Mouse (Mus musculus) thymus, adult 2 months (tissue): ENCODE data around the gene AI661453. TPM values are rescaled to one million over a fixed set of nuclear protein-coding genes. Genes with fewer than 3 reads are reported as not detected.

Experiments
- DNase-seq: peaks from one replicate; pipeline ENCODE4 v3.0.0; 2021
- H3K27ac ChIP-seq: fragments of 200-500 bp; 2 replicates; pipeline ENCODE4 v1.5.1; 2012; ENCODE audit warnings: low read length, control low read depth; ENCODE audit not compliant: control insufficient read depth, insufficient read depth
- H3K27me3 ChIP-seq: fragments of 200-500 bp; 2 replicates; pipeline ENCODE4 v1.6.1; 2012; ENCODE audit warnings: mild to moderate bottlenecking, low read length, moderate library complexity, mixed read lengths; ENCODE audit not compliant: control insufficient read depth, insufficient read depth
- H3K36me3 ChIP-seq: fragments of 200-500 bp; 2 replicates; pipeline ENCODE4 v1.6.1; 2012; ENCODE audit warnings: mild to moderate bottlenecking, low read length, moderate library complexity; ENCODE audit not compliant: control insufficient read depth, insufficient read depth
- H3K4me1 ChIP-seq: fragments of 200-500 bp; replicated peaks from 2 replicates; pipeline ENCODE4 v1.6.1; 2012; ENCODE audit warnings: low read length; ENCODE audit not compliant: control insufficient read depth, insufficient read depth
- H3K4me3 ChIP-seq: fragments of 200-500 bp; 2 replicates; pipeline ENCODE4 v1.5.1; 2012; ENCODE audit warnings: mild to moderate bottlenecking, low read length, control low read depth, moderate library complexity; ENCODE audit not compliant: control insufficient read depth, insufficient read depth
- CTCF ChIP-seq: fragments of 200-500 bp; IDR thresholded peaks from 2 replicates; pipeline ENCODE4 v1.5.1; 2012; ENCODE audit warnings: mild to moderate bottlenecking, control low read depth, low read length, moderate library complexity, borderline replicate concordance; ENCODE audit not compliant: control insufficient read depth, poor library complexity, insufficient read depth; ENCODE audit errors: extremely low read depth
- POLR2A ChIP-seq: fragments of 200-500 bp; IDR thresholded peaks from 2 replicates; pipeline ENCODE4 v1.6.1; 2012; ENCODE audit warnings: mild to moderate bottlenecking, low read length, control low read depth, moderate library complexity; ENCODE audit not compliant: control insufficient read depth, poor library complexity, insufficient read depth; ENCODE audit errors: extremely low read depth
- whole genome bisulfite sequencing: fragments of 180-500 bp; shearing (Covaris S2); methylation state at CpG from one replicate; pipeline ENCODE4 v1.1.7; 2018; 5-methylcytosine and 5-hydroxymethylcytosine counted together
- polyA plus RNA-seq: library from polyadenylated mRNA; depleted of rRNA; stranded (reverse); fragments of >200 nt; gene quantifications from 2 replicates; pipeline ENCODE4 v1.2.3, GENCODE M21; 2012

The AI661453 gene
- polyA plus RNA-seq, 1 experiment, result 1.6 TPM

GRCm38 (mm10) chr17:47504941-47505346 is 68.5 kb downstream of the AI661453 start, which contains the start of gene Ccnd3:
Gene Ccnd3 (plus strand): TSS chr17:47505051.
- Histone ChIP-seq H3K4me3 (peak within 1 kb of the TSS; percentile 92), H3K36me3 (no peaks in the 10 kb centered on the region; the same call in 1 of the 2 replicates), H3K27ac (peak within 1 kb of the TSS; percentile 99), H3K4me1 (peaks cover 32% of the 10 kb centered on the region), H3K27me3 (no peaks in the 10 kb centered on the region)
- peak; percentile 89 for DNase-seq
- WGBS, result under 1% methylated on average over 22 of the region's 22 CpGs
- TF ChIP-seq POLR2A (peak; percentile 90), CTCF (no peak; the same call in 1 of the 2 replicates)

- Histone ChIP-seq H3K36me3 (no peaks in the 10 kb centered on the region; the same call in 1 of the 2 replicates), H3K4me1 (peaks cover 33% of the 10 kb centered on the region), H3K27ac (peak overlapping the region; percentile 99), H3K27me3 (no peaks in the 10 kb centered on the region), H3K4me3 (peak overlapping the region; percentile 92)
- no peak for TF ChIP-seq POLR2A
- TF ChIP-seq CTCF, result no peak
- no peak for DNase-seq
- WGBS, result 9% methylated on average over 2 of the region's 2 CpGs
Measured at GRCm38 (mm10) chr17:47505566-47505965, 69.2 kb downstream of the AI661453 start.

GRCm38 (mm10) chr17:47506042-47506441 is 69.6 kb downstream of the AI661453 start:
- Histone ChIP-seq H3K27ac (peak overlapping the region; percentile 99), H3K27me3 (no peaks in the 10 kb centered on the region), H3K36me3 (no peaks in the 10 kb centered on the region; the same call in 1 of the 2 replicates), H3K4me1 (peaks cover 30% of the 10 kb centered on the region), H3K4me3 (peak overlapping the region; percentile 92)
- peak; percentile 34 for DNase-seq
- WGBS, result 65% methylated on average over 1 of the region's 1 CpGs
- TF ChIP-seq CTCF (no peak), POLR2A (no peak)

- peaks cover 29% of the 10 kb centered on the region for H3K4me1 ChIP-seq
- H3K27ac ChIP-seq, result peak overlapping the region; percentile 99
- peak overlapping the region; percentile 92 for H3K4me3 ChIP-seq
- H3K27me3 ChIP-seq, result no peaks in the 10 kb centered on the region
- no peak for TF ChIP-seq POLR2A
- TF ChIP-seq CTCF, result no peak
- no peak for DNase-seq
- H3K36me3 ChIP-seq, result peaks cover 3% of the 10 kb centered on the region
- 66% methylated on average over 4 of the region's 4 CpGs for WGBS
Measured at GRCm38 (mm10) chr17:47506697-47507096, 70.3 kb downstream of the AI661453 start.

- 16% methylated on average over 2 of the region's 2 CpGs for WGBS
- Histone ChIP-seq H3K27ac (peak overlapping the region; percentile 99), H3K27me3 (no peaks in the 10 kb centered on the region), H3K4me3 (peak overlapping the region; percentile 92), H3K4me1 (peaks cover 38% of the 10 kb centered on the region), H3K36me3 (peaks cover 10% of the 10 kb centered on the region)
- no peak for DNase-seq
- no peak for TF ChIP-seq CTCF
- no peak for TF ChIP-seq POLR2A
Measured at GRCm38 (mm10) chr17:47507523-47507922, 71.1 kb downstream of the AI661453 start.

GRCm38 (mm10) chr17:47508012-47508608 is 71.7 kb downstream of the AI661453 start:
- DNase-seq, result peak; percentile 98
- Histone ChIP-seq H3K36me3 (peaks cover 10% of the 10 kb centered on the region), H3K4me3 (peak overlapping the region; percentile 48), H3K27me3 (no peaks in the 10 kb centered on the region), H3K27ac (peak overlapping the region; percentile 99), H3K4me1 (peaks cover 42% of the 10 kb centered on the region)
- TF ChIP-seq CTCF, result no peak
- TF ChIP-seq POLR2A, result peak; percentile 75
- WGBS, result under 1% methylated on average over 12 of the region's 12 CpGs

- H3K4me1 ChIP-seq, result peaks cover 46% of the 10 kb centered on the region
Measured at GRCm38 (mm10) chr17:47509031-47509705, 72.8 kb downstream of the AI661453 start.

More at GRCm38 (mm10) chr17:47509031-47509705, 72.8 kb downstream of the AI661453 start:
- H3K36me3 ChIP-seq, result peaks cover 14% of the 10 kb centered on the region
- peak; percentile 39 for DNase-seq
- H3K27me3 ChIP-seq, result no peaks in the 10 kb centered on the region
- no peak for TF ChIP-seq POLR2A
- no peak for TF ChIP-seq CTCF
- peak overlapping the region; percentile 36 for H3K4me3 ChIP-seq
- peak overlapping the region; percentile 77 for H3K27ac ChIP-seq
- WGBS, result 20% methylated on average over 9 of the region's 9 CpGs
